Mouse (Mus musculus) WW6 (cell line): Measurements from ENCODE around the gene Vti1a.
A peak's percentile ranks its signal among the peaks of the same experiment; 100 is the strongest.

Experiments
- DNase-seq: peaks from one replicate; pipeline ENCODE4 v3.0.0-alpha.2; 2013; ENCODE audit warnings: low read depth, low spot score

The Vti1a gene

GRCm38 (mm10) chr19:55556168-55556999 is 240.3 kb downstream of the Vti1a start:
- peak; percentile 61 for DNase-seq

GRCm38 (mm10) chr19:55559331-55559730 is 243.2 kb downstream of the Vti1a start:
- DNase-seq, result no peak

GRCm38 (mm10) chr19:55560088-55560682 is 244.1 kb downstream of the Vti1a start:
- no peak for DNase-seq

GRCm38 (mm10) chr19:55561469-55561868 is 245.4 kb downstream of the Vti1a start:
- DNase-seq, result no peak

- no peak for DNase-seq
Measured at GRCm38 (mm10) chr19:55562487-55563147, 246.5 kb downstream of the Vti1a start.

GRCm38 (mm10) chr19:55563148-55563651 is 247.1 kb downstream of the Vti1a start:
- DNase-seq, result no peak

GRCm38 (mm10) chr19:55564104-55564938 is 248.2 kb downstream of the Vti1a start:
- no peak for DNase-seq

- no peak for DNase-seq
Measured at GRCm38 (mm10) chr19:55565111-55565510, 249.0 kb downstream of the Vti1a start.

- no peak for DNase-seq
Measured at GRCm38 (mm10) chr19:55565523-55566369, 249.7 kb downstream of the Vti1a start.

GRCm38 (mm10) chr19:55569114-55569513 is 253.0 kb downstream of the Vti1a start:
- no peak for DNase-seq

GRCm38 (mm10) chr19:55569894-55570293 is 253.8 kb downstream of the Vti1a start:
- DNase-seq, result no peak

- DNase-seq, result no peak
Measured at GRCm38 (mm10) chr19:55570520-55571296, 254.6 kb downstream of the Vti1a start.

- no peak for DNase-seq
Measured at GRCm38 (mm10) chr19:55571486-55571885, 255.4 kb downstream of the Vti1a start.

GRCm38 (mm10) chr19:55577306-55578042 is 261.4 kb downstream of the Vti1a start:
- no peak for DNase-seq

- DNase-seq, result no peak
Measured at GRCm38 (mm10) chr19:55578094-55579085, 262.3 kb downstream of the Vti1a start.

GRCm38 (mm10) chr19:55579310-55579709 is 263.2 kb downstream of the Vti1a start:
- DNase-seq, result no peak

GRCm38 (mm10) chr19:55580152-55580551 is 264.1 kb downstream of the Vti1a start:
- DNase-seq, result no peak

GRCm38 (mm10) chr19:55580667-55581066 is 264.6 kb downstream of the Vti1a start:
- DNase-seq, result no peak
